ENCODE assay signal across 1 mouse cellular context in the genomic region with DNA sequence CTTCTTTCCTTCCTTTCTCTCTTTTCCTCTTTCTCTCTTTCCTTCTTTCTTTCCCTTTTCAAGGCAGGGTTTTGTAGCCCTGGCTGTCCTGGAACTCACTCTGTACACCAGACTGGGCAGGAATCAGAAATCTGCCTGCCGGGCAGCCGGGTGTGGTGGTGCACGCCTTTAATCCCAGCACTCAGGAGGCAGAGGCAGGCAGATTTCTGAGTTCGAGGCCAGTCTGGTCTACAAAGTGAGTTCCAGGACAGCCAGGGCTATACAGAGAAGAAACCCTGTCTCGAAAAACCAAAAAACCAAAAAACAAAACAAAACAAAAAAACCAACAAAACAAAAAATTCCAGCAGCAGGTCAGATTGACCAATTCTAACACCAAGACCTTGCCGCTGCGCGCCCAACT.
TF ChIP-seq lines count a peak whose summit lies in the region.

No protein-coding gene starts in this region.

TF ChIP-seq in CH12.LX, 34 proteins besides CTCF, POLR2A, EP300 and RAD21:
- peak; percentile 21; the same call in 1 of the 2 replicates for TF ChIP-seq ZKSCAN1 (IDR thresholded peaks at IDR 0.05; ENCODE audit: borderline replicate concordance, low read depth, low read length)
